Mouse (Mus musculus): ENCODE results near the gene Gsk3b. TPM values are rescaled to one million over a fixed set of nuclear protein-coding genes. Genes with fewer than 3 reads are reported as not detected.
"Not testable (repeated sequence)": the region's sequence is repeated elsewhere in the genome, so short reads cannot be mapped to it uniquely, and the experiment has no call there.

The Gsk3b gene
- 10 to 100 TPM; 74.5 to 76.9 TPM for total RNA-seq (2021)

DNA sequence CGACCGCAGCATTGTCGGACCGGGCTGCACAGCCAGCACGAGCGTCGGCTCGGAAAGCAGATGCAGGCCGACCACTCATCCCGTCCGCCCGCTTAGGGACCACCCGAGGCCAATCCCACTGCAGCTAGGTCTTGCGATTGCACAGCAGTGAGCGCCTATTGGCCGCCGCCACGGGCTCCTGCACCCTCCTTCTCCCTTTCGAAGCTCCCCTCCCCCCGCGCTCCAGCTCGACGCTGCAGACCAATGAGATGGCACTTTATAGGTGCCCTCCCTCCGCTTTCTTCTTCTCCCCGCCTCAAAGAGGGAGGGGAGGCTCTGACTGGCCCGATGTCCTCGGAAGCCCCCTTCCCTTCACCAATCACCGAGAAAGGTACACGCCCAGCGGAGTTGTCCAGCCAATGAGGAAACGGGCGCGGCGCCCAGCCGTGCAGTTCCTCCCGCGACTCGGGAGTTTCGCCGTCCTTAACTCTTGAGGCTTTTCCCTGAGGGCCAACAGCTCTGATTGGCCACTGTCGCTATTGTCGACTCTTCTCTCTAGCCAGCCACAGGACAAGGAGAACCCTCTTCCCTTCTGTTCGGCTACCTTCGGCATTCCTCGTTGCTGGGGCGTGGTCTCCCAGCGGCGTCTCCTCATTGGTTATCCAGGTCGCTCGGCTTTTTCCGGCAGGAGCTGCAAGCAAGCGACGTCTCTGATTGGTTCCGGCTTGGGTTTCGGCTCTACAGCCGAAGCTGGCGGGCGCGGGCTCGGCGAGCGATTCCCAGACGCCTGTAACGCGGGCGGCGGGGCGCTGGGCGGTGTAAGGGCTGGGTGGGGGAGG is at the start of gene Gsk3b:
Gene Gsk3b, plus strand, starts transcription at position 373 of the 818 bp plus-strand sequence.
- DNase-seq, result peak; percentile 99

DNA sequence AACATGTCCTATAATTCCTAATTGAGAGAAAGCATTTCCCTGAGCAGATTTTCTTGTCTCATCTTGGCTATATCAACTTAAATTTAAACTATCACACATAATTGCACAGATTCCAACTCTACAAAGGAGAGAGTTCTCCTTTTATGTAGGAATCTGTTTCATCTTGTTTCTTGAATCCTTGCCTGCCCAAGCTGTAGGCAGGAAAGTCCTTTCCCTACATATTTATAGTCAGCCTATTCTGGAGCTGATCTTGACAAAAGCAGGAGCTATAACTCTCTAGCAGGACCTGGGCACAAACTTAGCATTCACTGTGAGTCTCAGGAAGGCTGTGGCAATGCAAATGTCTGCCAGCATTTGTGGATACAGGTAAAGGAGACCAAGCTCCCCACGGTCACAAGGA is 46.6 kb upstream of the Gsk3b start:
- no peak for DNase-seq

- DNase-seq, result no peak
These were observed 44.2 kb upstream of the Gsk3b start for GRCm38 (mm10) chr16:38044551-38044950.

- DNase-seq, result no peak
These were observed 40.8 kb upstream of the Gsk3b start for GRCm38 (mm10) chr16:38047781-38048558.

DNA sequence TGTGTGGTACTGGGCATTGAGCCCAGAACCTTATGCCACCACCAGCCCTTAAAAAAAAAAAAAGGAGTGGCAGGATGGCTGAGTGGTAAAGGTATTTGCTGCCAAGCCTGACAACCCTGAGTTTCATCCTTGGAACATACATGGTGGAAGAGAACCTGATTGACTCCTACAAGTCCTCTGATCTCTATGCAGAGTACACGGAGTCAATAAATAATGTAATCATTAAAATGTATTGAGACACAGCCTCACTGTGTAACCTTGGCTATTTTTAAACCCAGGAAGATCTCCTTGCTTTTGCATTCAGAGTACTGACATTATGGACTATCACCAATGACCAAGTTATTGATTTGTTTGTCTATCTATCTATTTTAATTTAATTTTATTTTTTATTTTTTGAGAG is 30.9 kb upstream of the Gsk3b start:
- no peak for DNase-seq

DNA sequence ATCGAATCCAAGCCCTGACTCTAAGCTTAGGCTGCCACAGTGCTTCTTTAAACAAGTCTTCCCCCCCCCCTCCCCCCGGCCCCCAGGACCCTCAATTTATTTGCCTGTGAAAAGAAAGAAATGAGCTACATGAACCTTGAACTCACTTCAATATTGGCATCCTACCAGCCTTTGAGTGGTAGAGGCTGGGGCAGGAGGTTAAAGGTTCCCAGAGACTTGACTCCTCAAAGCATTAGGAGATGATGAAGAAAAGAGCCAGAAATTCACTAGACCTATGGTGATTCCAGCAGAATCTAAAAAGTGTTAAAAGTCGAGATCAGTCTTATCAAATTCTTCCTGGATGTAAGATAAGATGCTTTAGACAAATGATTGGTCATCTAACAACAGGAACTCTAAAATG is 30.0 kb upstream of the Gsk3b start:
- DNase-seq, result no peak

- no peak for DNase-seq
These were observed 29.2 kb upstream of the Gsk3b start for GRCm38 (mm10) chr16:38059631-38060030.

DNA sequence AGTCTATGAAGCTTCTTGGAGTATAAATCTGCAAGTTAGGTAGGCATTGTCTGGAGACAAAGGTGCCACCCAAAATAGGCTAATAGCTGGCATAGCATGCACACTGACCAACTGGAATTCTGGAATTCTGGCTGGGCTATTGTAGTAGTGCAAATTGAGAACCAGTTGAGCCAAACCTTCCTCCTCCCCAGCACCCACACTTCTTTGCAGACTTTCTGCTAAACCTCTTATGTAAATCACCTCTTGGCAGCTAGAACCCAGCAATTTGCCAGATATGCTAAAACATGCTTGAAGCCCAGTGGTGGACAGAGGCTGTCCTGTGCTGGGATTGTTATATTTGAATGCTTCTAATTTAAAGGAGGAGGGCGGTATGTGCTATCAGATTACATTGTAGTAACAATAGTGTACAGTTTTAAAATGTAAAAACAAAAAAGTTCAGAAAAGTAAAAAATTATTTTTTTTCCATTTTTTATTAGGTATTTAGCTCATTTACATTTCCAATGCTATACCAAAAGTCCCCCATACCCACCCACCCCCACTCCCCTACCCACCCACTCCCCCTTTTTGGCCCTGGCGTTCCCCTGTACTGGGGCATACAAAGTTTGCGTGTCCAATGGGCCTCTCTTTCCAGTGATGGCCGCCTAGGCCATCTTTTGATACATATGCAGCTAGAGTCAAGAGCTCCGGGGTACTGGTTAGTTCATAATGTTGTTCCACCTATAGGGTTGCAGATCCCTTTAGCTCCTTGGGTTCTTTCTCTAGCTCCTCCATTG is 14.8 kb upstream of the Gsk3b start:
- not testable (repeated sequence) for DNase-seq

DNA sequence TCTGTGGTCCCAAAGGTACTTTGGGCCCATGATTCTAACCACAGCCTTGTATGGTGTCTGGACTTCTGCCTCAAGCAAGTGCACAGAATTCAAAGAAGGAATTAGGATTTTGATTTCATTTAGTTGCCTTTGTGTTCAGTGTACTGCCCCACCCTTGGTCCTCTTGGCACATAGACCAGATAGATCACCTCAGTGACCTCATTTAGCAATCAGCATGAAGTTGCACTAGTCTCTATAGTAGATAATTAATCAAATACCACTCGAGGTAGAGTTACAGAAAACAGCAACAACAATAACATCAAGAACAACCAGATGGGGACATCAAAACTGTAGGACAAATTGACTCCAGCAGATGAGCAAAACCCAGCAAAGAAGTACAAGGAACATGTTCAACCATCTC is 8.6 kb upstream of the Gsk3b start:
- no peak for DNase-seq

GRCm38 (mm10) chr16:38087231-38087630 is 1.6 kb upstream of the Gsk3b start:
- no peak for DNase-seq

- DNase-seq, result no peak
These were observed 1.1 kb upstream of the Gsk3b start for GRCm38 (mm10) chr16:38087645-38088125.

- DNase-seq, result no peak
These were observed 624 bp upstream of the Gsk3b start for GRCm38 (mm10) chr16:38088126-38088628.

DNA sequence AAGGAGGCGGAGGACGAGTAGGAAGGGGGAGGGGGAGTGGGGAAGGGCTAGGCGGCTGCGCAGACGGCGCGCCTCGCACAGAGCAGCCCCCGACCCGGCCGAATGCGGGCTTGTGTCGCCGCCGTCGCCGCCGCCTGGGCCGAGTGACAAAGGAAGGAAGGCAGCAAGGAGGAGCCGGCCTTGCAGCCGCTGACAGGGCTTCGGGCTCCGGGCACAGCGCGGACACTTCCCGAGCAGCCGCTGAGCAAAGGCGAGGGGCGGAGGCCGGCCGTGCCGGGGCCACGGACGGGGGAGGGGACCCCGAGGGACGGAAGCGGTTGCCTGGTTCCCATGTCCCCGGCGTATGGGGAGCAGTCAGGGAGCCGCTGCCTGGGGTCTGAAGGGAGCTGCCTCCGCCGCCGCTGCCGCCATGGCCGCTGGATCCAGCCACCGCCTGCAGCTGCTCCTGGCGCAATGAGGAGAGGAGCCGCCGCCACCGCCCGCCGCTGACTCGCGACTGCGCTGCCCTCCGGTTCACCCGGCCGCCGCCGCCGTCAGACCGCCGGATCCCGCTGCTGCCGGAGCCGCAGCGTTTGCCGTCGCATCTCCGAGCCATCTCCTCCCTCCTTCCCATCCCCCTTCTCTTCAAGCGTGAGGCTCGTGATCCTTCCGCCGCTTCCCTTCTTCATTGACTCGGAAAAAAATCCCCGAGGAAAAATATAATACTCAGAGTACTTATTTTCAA is 808 bp downstream of the Gsk3b start:
- DNase-seq, result no peak

DNA sequence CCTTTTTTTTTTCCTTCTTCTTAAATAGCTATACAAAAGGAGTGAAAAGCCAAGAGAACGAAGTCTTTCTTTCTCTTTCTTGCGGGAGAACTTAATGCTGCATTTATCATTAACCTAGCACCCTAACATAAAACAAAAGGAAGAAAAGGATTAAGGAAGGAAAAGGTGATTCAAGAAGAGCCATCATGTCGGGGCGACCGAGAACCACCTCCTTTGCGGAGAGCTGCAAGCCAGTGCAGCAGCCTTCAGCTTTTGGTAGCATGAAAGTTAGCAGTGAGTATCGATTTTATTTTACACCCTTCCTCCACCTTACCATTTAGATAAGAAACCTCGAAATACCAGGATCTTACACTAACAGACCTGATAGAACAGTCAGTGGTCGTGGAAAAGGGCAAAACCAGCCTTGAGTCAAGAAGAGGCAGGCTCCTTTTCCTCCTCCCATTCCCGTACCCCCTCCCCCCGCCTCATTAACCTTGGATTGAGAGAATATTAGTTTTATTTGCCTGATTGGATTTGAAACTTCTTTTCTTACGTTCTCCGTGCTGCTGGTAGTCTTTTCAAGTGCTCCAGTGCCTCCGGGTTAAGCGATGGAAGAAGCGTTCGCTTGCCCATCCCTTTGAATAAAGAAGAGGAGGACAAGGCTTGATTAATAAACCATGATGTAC is 1.7 kb downstream of the Gsk3b start:
- no peak for DNase-seq

GRCm38 (mm10) chr16:38091041-38091440 is 2.2 kb downstream of the Gsk3b start:
- DNase-seq, result no peak

GRCm38 (mm10) chr16:38091706-38092105 is 2.9 kb downstream of the Gsk3b start:
- DNase-seq, result no peak

GRCm38 (mm10) chr16:38092598-38092997 is 3.8 kb downstream of the Gsk3b start:
- no peak for DNase-seq

- no peak for DNase-seq
These were observed 6.5 kb downstream of the Gsk3b start for GRCm38 (mm10) chr16:38095181-38095851.

DNA sequence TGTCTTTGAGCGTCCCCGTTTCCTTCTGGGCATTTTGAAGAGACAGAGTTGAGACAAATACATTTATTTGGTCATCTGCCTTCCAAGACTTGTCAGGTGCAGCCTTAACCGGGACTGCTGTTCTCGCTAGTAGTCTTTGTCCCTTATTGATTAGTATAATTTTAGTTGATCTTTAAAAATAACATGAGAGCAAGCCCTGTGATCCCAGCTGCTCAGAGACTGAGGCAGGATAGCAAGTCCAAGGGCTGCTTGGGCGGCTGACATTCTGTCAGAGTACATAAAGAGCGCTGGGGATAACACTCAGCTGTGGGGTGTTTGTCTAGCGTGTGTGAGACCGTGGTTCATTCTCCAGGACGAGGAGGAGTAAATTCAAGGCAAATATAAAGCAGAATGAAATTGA is 8.7 kb downstream of the Gsk3b start:
- DNase-seq, result no peak

DNA sequence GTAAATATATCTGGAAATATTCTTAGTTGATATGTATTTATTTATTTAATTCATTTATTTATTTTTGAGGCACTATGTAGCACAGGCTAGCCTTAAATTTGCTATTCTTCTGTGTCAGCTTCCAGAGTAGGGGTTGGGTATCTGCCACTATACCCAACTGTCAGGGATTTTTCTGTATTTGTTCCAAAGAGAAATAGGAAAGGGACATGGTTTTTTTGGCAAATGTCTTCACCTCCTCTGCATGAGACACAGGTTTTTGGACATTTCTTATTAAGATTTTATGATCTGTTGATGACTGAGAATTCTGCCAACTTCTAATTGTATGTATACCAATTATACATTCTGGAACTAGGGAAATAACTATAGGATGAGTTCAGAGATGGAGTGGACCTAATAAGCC is 10.5 kb downstream of the Gsk3b start:
- no peak for DNase-seq

DNA sequence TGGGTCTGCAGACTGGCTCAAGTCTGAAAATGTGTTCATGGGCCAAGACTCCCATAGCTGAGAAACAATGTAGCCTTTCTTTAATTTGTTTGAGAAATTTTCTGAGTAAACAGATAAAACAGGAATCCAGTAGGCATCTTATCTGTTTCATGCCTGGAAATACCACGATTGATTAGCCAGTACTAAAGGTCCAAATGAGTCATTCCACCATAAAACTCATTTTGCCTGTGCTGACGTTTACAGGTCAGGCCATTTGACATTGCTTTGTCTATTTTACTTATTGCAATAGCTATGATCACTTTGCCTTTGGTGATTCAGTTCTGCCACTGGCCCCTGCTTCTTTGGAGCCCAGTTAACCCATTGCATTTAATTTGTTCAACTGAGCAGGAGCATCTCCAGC is 11.8 kb downstream of the Gsk3b start:
- no peak for DNase-seq
